Mouse (Mus musculus): ENCODE results near the gene 4930544G11Rik. TPM values are rescaled to one million over a fixed set of nuclear protein-coding genes. Genes with fewer than 3 reads are reported as not detected.

Gene 4930544G11Rik
- not detected for total RNA-seq (2021)
- long read RNA-seq, experiment 1, result 0 reads
- long read RNA-seq, experiment 2, result 0 reads

DNA sequence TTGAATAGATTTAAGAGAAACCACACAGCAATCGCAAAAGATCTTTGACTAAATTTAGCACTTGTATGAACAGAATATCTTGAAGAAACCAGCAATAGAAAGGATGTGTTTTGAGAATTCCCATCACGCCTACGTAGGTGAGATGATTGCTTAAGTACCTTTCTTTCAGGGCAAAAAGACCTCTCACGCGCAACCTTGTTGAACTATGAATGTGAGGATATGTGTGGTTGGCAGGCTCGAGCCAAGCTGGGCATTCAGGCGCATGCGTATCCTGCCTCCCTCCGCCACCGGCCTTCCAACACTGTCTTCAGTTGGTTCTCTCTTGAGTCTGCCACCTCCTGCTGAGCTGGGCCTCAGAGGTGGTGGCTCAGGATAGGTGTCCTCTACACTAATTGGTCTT, at the start of gene 4930544G11Rik:
TSS of gene 4930544G11Rik (plus strand) at position 301 of the 400 bp plus-strand sequence.
- intact Hi-C loops (cut with DNase I), result no loop called here
- TF ChIP-seq CTCF (IDR thresholded peaks at IDR 0.05), result no peak
- no peak within 1 kb of the TSS for H3K4me3 ChIP-seq
- H3K27ac ChIP-seq, result no peak within 1 kb of the TSS
- DNase-seq (ENCODE audit: extremely low spot score in 1 of 2, low spot score in 2 of 2), result no peak

DNA sequence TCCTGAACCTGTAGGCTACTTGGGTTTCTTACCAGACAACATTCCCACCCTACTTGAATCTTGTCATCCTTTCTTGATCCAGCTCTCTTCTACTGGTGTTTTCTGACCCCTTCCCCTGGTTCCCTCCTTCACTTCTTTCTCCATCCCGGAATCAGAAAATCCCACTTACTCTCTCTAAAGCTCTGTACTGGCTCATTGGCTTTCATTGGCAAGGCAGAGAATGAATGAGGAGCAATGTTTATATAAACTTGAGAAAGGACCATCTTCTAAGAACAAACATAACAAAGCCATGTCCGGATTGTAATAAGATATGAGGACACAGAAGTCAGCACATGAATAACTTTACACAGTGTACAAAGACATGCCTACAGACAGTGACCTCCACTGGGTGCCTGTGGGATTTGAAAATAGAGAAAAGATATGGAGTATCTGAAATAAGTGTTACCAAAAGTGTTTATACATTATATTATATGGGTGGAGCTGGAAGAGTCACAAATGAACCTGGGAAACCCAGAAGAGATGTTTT, 45.7 kb upstream of the 4930544G11Rik start:
- intact Hi-C loops (cut with DNase I), result no loop called here
- no peak for DNase-seq (ENCODE audit: extremely low spot score in 1 of 2, low spot score in 2 of 2)
- H3K27ac ChIP-seq, result no peak overlapping the region
- TF ChIP-seq CTCF (IDR thresholded peaks at IDR 0.05), result no peak
- H3K4me3 ChIP-seq, result no peak overlapping the region

DNA sequence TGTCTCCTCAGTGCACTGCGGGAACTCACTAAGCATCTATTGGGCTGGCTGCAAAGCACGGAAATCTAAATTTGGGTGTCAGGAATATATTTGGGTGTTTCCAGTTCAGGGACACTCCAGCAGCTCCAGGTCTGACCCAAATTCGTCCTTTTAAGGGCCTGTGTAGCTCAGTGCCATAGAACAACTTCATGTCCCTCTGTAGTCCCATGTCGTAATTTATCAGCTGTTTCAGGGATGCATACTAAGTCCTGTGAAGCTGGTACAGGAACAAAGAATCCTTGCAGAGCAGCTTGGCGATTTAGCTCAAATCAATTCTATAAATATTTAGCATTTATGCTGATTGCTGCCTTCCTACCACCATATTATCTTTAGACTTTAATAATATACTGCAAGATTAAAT, 37.0 kb upstream of the 4930544G11Rik start:
- no peak overlapping the region for H3K4me3 ChIP-seq
- DNase-seq (ENCODE audit: extremely low spot score in 1 of 2, low spot score in 2 of 2), result no peak
- H3K27ac ChIP-seq, result no peak overlapping the region
- intact Hi-C loops (cut with DNase I), result no loop called here
- TF ChIP-seq CTCF (IDR thresholded peaks at IDR 0.05), result no peak

DNA sequence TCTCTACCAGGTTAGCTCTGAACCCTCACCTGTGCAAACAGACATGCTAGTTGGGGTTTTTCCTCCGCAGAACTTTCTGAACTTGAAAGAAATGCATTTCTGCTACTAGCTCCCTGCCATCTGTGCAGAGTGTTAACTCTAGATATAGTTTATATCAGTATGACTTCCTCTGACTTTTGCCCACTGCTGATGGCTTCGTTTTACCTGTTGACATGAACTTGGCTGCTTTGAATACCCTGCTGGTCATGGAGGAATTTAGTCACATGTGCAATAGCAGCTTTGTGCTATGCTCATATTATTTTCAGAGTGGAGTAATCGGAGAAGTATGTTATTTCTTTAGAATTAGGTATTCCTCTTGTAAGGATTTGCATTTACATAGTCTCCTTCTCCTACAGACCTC, 30.7 kb upstream of the 4930544G11Rik start:
- intact Hi-C loops (cut with DNase I), result no loop called here
- no peak for TF ChIP-seq CTCF (IDR thresholded peaks at IDR 0.05)

DNA sequence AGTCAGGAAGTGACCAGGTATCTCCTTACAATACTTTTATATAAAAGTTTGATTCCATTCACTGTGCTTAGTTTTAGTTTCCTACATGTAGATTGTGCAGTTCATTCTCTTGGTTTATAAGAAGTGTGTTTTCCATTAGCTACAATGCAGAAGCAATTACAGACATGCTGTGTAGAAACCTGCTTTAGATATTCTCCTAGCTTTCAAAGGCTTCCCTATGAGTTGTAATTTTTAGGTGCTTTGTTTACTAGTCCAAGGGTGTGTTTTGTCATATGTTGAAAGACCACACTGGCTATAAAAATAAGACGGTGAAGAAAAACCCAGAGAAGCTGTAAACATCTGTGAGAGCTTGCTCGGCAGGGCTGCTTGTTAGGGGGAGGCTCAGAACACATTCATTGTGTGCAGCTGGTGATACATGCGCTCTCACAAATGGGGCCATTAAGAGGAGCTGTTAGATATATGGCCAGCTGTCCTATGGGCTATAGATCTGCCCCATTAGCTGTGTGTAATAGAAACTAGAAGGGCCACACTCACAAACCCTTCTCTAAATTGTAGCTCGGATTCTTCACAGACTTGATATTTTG, 28.8 kb upstream of the 4930544G11Rik start:
- no peak for TF ChIP-seq CTCF (IDR thresholded peaks at IDR 0.05)
- intact Hi-C loops (cut with DNase I), result no loop called here
- no peak overlapping the region for H3K27ac ChIP-seq
- no peak for DNase-seq (ENCODE audit: extremely low spot score in 1 of 2, low spot score in 2 of 2)
- no peak overlapping the region for H3K4me3 ChIP-seq

More for the DNA sequence above, 30.7 kb upstream of the 4930544G11Rik start:
- Histone ChIP-seq H3K27ac (no peak overlapping the region), H3K4me3 (no peak overlapping the region)
- DNase-seq (ENCODE audit: extremely low spot score in 1 of 2, low spot score in 2 of 2), result no peak

DNA sequence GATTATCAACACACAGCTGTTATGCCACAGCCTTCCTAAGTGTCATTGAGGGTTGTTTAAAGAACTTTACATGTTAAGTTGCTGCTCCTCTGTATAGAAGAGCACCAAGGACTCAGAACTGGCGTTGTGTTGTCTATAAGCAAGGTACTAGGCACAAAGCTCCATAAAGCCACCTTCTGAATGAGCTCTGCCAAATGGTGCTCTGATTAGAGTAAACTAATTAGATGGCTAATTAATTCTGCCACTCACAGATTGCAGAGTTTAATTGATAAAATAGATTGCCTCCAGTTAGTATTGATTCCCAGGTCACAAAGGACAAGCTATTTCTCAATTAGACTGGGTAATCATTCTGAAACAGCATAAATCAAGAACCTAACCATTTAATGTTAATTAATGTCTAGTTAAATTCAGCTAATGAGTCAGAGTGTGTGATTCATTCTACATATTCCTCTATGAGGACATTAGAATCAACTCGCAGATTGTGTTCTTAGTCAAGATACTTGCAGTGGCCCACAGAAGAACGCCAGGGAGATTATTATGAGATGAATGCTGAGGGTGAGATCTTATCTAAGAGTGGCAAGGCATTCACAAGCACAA, 26.6 kb upstream of the 4930544G11Rik start:
- no peak for TF ChIP-seq CTCF (IDR thresholded peaks at IDR 0.05)

DNA sequence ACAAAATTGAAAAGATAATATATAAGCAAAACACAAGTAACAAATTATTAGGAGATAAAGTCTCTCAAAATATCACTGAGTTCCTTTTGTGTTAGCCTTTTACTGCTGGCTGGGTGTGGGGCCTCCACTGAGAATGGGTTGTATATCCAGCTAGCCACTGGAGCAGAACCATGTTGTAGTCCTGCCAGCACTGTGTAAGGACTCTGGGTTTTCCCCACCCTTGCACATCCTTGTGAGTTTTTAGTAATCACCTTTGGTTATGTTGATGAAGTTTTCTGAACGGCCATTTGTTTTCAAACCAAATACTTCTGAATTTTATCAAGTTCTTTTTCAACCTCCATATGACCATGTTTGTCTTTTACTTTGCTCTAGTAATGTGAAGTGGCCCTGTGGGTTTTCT, 21.9 kb upstream of the 4930544G11Rik start:
- Histone ChIP-seq H3K27ac (no peak overlapping the region), H3K4me3 (no peak overlapping the region)
- intact Hi-C loops (cut with DNase I), result no loop called here
- TF ChIP-seq CTCF (IDR thresholded peaks at IDR 0.05), result no peak
- no peak for DNase-seq (ENCODE audit: extremely low spot score in 1 of 2, low spot score in 2 of 2)

More for the DNA sequence above, 26.6 kb upstream of the 4930544G11Rik start:
- intact Hi-C loops (cut with DNase I), result no loop called here
- DNase-seq (ENCODE audit: extremely low spot score in 1 of 2, low spot score in 2 of 2), result no peak
- Histone ChIP-seq H3K4me3 (no peak overlapping the region), H3K27ac (no peak overlapping the region)

DNA sequence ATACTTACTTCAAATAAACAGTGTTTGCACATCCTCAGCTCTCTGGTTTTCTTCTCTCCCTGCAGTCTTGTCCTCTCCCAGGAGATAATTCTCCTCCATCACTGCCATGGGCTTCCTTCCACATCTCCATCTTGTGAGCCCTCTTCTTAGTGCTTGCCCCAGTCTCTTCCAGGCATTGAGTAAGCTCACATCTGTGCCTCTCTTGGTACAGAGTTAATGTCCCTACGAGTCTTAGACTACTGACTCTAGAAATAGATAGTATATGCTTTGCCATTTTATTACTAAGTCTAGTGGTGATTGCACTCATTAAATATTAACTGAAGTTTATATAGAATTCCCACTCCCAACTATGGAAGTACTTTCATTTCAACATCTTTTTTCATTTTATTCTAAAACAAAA, 19.6 kb upstream of the 4930544G11Rik start:
- intact Hi-C loops (cut with DNase I), result no loop called here
- no peak for TF ChIP-seq CTCF (IDR thresholded peaks at IDR 0.05)
- no peak for DNase-seq (ENCODE audit: extremely low spot score in 1 of 2, low spot score in 2 of 2)

DNA sequence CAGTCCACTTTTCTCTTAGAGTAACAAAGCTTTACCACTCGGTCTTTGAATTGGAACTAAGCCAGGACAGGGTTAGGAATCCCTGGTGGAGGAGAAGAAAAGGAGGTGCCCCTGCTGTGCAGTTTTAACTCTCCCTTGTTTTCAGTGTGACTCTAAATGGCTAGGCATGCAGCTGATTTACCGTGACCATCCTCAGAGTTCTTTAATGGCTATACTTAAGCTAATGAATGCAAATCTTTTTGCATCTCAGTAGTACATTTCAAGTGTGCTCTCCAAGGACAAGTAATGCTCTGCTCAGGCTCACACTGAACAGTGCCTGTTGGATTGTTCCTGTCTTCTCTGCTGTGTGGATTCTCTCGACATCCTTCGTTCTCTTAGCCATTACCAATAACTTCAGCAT, 19.2 kb upstream of the 4930544G11Rik start:
- TF ChIP-seq CTCF (IDR thresholded peaks at IDR 0.05), result no peak
- Histone ChIP-seq H3K27ac (no peak overlapping the region), H3K4me3 (no peak overlapping the region)
- intact Hi-C loops (cut with DNase I), result no loop called here
- DNase-seq (ENCODE audit: extremely low spot score in 1 of 2, low spot score in 2 of 2), result no peak

More for the DNA sequence above, 19.6 kb upstream of the 4930544G11Rik start:
- H3K4me3 ChIP-seq, result no peak overlapping the region
- H3K27ac ChIP-seq, result no peak overlapping the region

DNA sequence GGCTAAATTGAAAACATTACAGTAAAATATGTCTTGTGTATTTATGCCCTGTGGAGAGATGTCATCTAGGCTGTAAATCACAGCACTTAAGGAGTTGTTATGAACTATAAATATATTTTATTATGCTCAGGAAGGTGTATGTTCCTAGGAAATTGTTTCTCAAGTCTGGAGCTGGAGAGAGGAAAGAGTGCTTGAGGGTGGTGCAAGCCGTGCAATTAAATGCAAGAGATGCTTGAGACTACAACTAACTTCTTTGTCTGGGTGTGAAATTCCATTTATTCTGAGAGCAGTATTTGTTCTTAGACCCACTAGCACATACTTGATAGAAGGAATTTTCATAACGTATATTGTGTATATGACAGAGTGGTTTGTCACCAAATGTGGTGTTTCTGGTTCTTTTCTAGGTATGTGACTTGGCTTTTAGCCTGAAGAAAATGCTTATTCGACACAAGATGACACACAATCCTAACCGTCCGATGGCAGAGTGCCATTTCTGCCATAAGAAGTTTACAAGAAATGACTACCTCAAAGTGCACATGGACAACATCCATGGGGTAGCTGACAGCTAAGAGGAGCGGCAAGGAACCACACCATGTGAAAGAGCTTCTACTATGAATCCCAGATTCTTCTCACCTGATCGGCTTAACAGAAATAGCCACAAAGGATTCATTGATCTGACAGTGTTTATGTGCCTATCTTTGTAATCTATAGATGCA, 16.7 kb upstream of the 4930544G11Rik start:
- no peak for DNase-seq (ENCODE audit: extremely low spot score in 1 of 2, low spot score in 2 of 2)
- intact Hi-C loops (cut with DNase I), result no loop called here
- Histone ChIP-seq H3K27ac (no peak overlapping the region), H3K4me3 (no peak overlapping the region)
- TF ChIP-seq CTCF (IDR thresholded peaks at IDR 0.05), result no peak

DNA sequence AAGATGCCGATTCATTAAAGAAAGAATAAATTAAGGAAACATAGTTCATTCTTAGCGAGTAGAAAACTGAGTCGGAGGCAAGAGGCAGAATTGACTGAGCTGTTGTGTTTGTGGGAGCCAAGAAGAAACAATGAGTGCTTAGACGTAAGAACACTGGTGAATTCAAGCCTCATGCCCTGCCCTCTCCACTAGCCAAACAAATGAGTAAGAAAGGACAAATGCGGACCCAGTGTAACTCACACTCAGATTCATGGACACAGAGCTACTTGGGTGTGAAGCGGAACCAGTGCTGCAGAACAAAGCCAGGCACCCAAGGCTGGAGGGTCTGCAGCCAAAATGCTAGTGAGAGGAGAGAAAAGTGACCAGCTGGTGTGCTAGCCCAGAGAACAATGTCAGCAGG, 1.9 kb upstream of the 4930544G11Rik start:
- Histone ChIP-seq H3K27ac (no peak overlapping the region), H3K4me3 (no peak overlapping the region)
- TF ChIP-seq CTCF (IDR thresholded peaks at IDR 0.05), result no peak
- no peak for DNase-seq (ENCODE audit: extremely low spot score in 1 of 2, low spot score in 2 of 2)
- intact Hi-C loops (cut with DNase I), result no loop called here

DNA sequence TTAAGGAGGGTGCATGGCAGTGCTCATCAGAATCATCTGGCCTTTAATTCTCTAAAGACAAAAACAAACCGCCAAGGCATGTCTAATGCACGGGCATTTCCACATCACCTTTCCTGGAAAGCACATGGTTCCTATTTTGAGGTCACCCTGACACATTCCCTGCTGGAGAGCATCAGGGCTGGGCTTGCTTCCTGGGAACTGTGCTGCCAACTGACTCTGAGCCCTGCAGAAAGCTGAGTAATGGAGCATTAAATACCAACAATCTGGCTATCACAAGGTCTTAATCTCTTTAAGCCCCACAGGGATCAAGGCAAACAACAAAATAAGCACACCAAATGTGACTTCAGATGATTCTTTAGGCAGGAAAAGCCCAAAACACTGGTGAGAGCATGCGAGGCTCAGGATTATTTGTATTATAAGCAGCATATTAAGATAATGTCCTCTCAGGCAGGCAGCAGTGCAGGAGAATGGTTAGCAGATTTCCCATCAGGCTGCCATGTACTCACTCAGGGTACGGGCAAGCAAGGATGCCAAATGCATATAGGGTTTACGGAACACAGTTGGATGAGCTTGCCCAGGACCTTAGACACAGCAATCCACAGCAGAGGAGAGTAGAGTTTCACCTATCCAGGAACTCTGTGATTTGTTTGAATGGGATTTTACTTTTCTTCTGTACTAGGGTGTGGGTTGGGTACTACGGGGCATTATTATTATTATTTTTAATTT, 17.1 kb downstream of the 4930544G11Rik start:
- no peak overlapping the region for H3K27ac ChIP-seq
- no peak for TF ChIP-seq CTCF (IDR thresholded peaks at IDR 0.05)
- no peak overlapping the region for H3K4me3 ChIP-seq
- no peak for DNase-seq (ENCODE audit: extremely low spot score in 1 of 2, low spot score in 2 of 2)
- intact Hi-C loops (cut with DNase I), result no loop called here
